Mouse (Mus musculus): Measurements from ENCODE around the gene Rab1b.

- no peak; the same call in 1 of the 2 replicates for TF ChIP-seq POLR2A (IDR thresholded peaks at IDR 0.05; ENCODE audit: control insufficient read depth, extremely low read depth, insufficient read depth, low read length, poor library complexity)
- TF ChIP-seq CTCF (IDR thresholded peaks at IDR 0.05; ENCODE audit: borderline replicate concordance, control insufficient read depth, extremely low read depth, insufficient read depth, low read length, poor library complexity) = no peak
These were observed at the start of gene Rab1b for GRCm38 (mm10) chr19:5106731-5107191.
